Mouse (Mus musculus): Measurements from ENCODE around the gene Gm9844. TPM values are rescaled to one million over a fixed set of nuclear protein-coding genes. Genes with fewer than 3 reads are reported as not detected.
A peak's percentile ranks its signal among the peaks of the same experiment; 100 is the strongest.
"Not testable (repeated sequence)": the region's sequence is repeated elsewhere in the genome, so short reads cannot be mapped to it uniquely, and the experiment has no call there.

The Gm9844 gene
- total RNA-seq, 1 experiment from 2014 or later = 5.2 TPM

DNA sequence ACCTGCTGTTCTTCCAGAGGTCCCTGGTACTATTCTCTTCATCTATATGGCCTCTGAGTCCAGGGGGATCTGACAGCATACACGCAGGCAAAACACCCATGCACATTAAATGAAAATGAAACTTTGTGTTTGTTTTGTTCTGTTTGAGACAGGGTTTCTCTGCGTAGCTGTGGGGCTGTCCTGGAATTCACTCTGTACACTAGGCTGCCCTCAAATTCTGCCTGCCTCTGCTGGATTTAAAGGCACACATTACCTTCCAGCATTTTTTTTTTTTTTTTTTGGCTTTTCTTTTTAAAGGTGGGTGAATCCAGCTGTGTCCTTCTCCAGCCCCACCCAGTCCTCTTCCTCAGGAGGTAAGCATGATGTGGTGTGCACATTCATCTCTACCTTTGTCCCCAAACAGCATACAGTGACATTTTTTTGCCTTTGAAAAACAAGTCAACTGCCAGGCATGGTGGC lies 30.1 kb downstream of the Gm9844 start:
- no peak for ATAC-seq (ENCODE audit: extremely low read depth, insufficient number of reproducible peaks, low FRiP score, poor library complexity, severe bottlenecking)

DNA sequence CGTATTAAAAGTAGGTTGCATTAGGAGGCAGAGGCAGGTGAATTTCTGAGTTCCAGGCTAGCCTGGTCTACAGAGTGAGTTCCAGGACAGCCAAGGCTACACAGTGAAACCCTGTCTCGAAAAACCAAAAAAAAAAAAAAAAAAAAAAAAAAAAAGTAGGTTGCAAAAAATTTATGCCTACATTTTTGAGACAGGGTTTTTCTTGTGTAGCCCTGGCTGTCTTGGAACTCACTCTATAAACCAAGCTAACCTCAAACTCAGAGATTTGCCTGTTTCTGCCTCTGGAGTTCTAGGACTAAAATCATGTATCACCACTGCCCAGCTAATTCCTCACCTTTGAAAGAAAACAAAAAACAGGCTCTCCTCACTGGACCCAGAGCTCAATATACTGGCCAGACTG lies 33.7 kb downstream of the Gm9844 start:
- ATAC-seq (ENCODE audit: extremely low read depth, insufficient number of reproducible peaks, low FRiP score, poor library complexity, severe bottlenecking) = not testable (repeated sequence)

- no peak for ATAC-seq (ENCODE audit: extremely low read depth, insufficient number of reproducible peaks, low FRiP score, poor library complexity, severe bottlenecking)
Observed at GRCm38 (mm10) chr7:24896269-24896668, 34.3 kb downstream of the Gm9844 start.

GRCm38 (mm10) chr7:24897224-24897623 lies 35.2 kb downstream of the Gm9844 start, which contains the start of gene Cd79a:
TSS of gene Cd79a (plus strand) at chr7:24897381.
- ATAC-seq (ENCODE audit: extremely low read depth, insufficient number of reproducible peaks, low FRiP score, poor library complexity, severe bottlenecking) = peak; percentile 88

- ATAC-seq (ENCODE audit: extremely low read depth, insufficient number of reproducible peaks, low FRiP score, poor library complexity, severe bottlenecking) = no peak
Observed at GRCm38 (mm10) chr7:24897959-24898358, 35.9 kb downstream of the Gm9844 start.

GRCm38 (mm10) chr7:24901114-24901513 lies 39.1 kb downstream of the Gm9844 start:
- no peak for ATAC-seq (ENCODE audit: extremely low read depth, insufficient number of reproducible peaks, low FRiP score, poor library complexity, severe bottlenecking)

GRCm38 (mm10) chr7:24901842-24902241 lies 39.8 kb downstream of the Gm9844 start:
- no peak for ATAC-seq (ENCODE audit: extremely low read depth, insufficient number of reproducible peaks, low FRiP score, poor library complexity, severe bottlenecking)

DNA sequence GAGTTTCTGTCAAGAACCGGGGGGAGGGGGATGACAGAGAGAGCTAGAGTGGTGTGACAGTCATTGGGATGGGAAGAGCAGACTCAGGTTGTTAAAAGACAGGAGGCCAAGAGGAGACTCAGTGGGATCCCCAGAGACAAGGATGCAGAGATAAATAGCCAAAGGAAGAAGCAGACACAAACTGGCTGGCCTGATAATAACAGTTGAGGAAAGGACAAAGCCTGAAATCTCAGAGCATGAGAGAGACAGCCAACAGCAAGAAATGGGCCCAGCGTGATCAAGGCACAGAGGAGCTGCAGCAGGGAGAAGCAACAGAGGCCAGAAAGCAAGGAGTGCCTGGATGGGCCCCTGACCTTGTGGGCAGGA lies 40.2 kb downstream of the Gm9844 start:
- ATAC-seq (ENCODE audit: extremely low read depth, insufficient number of reproducible peaks, low FRiP score, poor library complexity, severe bottlenecking) = no peak

- 0 out of 2 replicates have a peak, but pooled peaks have one; percentile 4 for ATAC-seq (ENCODE audit: extremely low read depth, insufficient number of reproducible peaks, low FRiP score, poor library complexity, severe bottlenecking)
Observed at GRCm38 (mm10) chr7:24902630-24903443, 40.8 kb downstream of the Gm9844 start, which contains the start of gene Arhgef1. TSS of gene Arhgef1 (plus strand) at chr7:24902912.

DNA sequence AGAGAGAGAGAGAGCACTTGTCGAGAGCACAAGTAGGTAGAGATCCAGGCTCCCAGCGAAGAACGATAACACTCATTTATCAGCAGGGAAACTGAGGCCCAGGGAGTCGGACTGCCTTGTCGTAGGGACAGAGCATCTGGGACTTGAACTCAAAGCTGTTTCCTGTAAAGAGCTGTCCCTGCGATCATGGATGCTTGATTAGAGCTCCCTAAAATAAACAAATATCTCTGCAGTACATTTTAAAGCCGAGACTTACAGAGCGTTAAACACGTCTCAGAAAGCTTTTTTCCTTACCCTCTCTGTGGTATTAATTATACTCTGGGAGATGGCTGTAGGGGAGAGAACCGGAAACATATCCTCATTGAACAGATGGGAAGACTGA lies 41.4 kb downstream of the Gm9844 start:
- no peak for ATAC-seq (ENCODE audit: extremely low read depth, insufficient number of reproducible peaks, low FRiP score, poor library complexity, severe bottlenecking)

GRCm38 (mm10) chr7:24904070-24904483 lies 42.1 kb downstream of the Gm9844 start:
- peak; percentile 77 for ATAC-seq (ENCODE audit: extremely low read depth, insufficient number of reproducible peaks, low FRiP score, poor library complexity, severe bottlenecking)

DNA sequence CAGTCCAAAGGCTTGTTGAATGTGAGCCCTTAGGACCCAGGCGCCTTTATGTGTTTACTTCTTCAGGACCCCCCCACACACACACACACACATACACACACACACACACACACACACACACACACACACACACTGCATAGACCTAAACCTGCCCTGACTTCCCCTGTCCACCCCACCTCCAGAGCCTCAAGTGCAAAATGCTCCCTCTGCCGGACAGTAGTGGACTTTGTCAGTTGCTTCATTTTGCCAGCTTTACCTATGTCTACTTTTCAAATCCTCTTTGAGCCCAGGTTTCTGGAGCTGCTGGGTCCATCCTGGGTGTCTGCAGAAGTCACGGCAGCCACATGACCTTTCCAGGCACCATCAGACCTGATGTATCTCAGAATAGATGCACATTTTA lies 42.9 kb downstream of the Gm9844 start:
- ATAC-seq (ENCODE audit: extremely low read depth, insufficient number of reproducible peaks, low FRiP score, poor library complexity, severe bottlenecking) = peak; percentile 36

GRCm38 (mm10) chr7:24906551-24906950 lies 44.5 kb downstream of the Gm9844 start:
- ATAC-seq (ENCODE audit: extremely low read depth, insufficient number of reproducible peaks, low FRiP score, poor library complexity, severe bottlenecking) = no peak

GRCm38 (mm10) chr7:24907211-24907748 lies 45.3 kb downstream of the Gm9844 start:
- ATAC-seq (ENCODE audit: extremely low read depth, insufficient number of reproducible peaks, low FRiP score, poor library complexity, severe bottlenecking) = peak; percentile 17; the same call in 1 of the 2 replicates

Other genes with a start within 250 kb of the Gm9844 start
- not detected in 2 replicates for gene Lypd3, start 225.7 kb upstream of the Gm9844 start, total RNA-seq (2017)
- gene Tex101, start 185.5 kb upstream of the Gm9844 start, total RNA-seq (2017) = not detected in 2 replicates
- not detected in 2 replicates for gene BC049730, start 153.0 kb upstream of the Gm9844 start, total RNA-seq (2017)
- not detected in 2 replicates for gene Gm4763, start 135.3 kb upstream of the Gm9844 start, total RNA-seq (2017)
- 40.7 and 50.3 TPM in 2 replicates for gene Cd177, start 101.9 kb upstream of the Gm9844 start, total RNA-seq (2017)
- gene Ceacam10, start 85.0 kb upstream of the Gm9844 start, total RNA-seq (2017) = 30.5 and 43.1 TPM in 2 replicates
- gene Lypd4, start 7.7 kb downstream of the Gm9844 start, total RNA-seq (2017) = not detected in 2 replicates
- not detected in 2 replicates for gene Dmrtc2, start 7.8 kb downstream of the Gm9844 start, total RNA-seq (2017)
- gene Rps19, start 22.2 kb downstream of the Gm9844 start, total RNA-seq (2017) = 834 and 844 TPM in 2 replicates
- 464 and 482 TPM in 2 replicates for gene Cd79a, start 35.2 kb downstream of the Gm9844 start, total RNA-seq (2017)
- gene Arhgef1, start 40.7 kb downstream of the Gm9844 start, total RNA-seq (2017) = 473 and 474 TPM in 2 replicates
- gene Gm4881, start 82.3 kb downstream of the Gm9844 start, total RNA-seq (2017) = not detected in 2 replicates
- 201 and 229 TPM in 2 replicates for gene Rabac1, start 110.5 kb downstream of the Gm9844 start, total RNA-seq (2017)
- 60.2 and 66.9 TPM in 2 replicates for gene Atp1a3, start 143.7 kb downstream of the Gm9844 start, total RNA-seq (2017)
- gene Grik5, start 210.1 kb downstream of the Gm9844 start, total RNA-seq (2017) = 1.1 and 2.1 TPM in 2 replicates
- gene Zfp574, start 210.4 kb downstream of the Gm9844 start, total RNA-seq (2017) = 11.6 and 11.9 TPM in 2 replicates

Data from neutrophil, adult 5-6 weeks (primary cell).